Mouse (Mus musculus): Measurements from ENCODE around the gene Gm36176.

DNA sequence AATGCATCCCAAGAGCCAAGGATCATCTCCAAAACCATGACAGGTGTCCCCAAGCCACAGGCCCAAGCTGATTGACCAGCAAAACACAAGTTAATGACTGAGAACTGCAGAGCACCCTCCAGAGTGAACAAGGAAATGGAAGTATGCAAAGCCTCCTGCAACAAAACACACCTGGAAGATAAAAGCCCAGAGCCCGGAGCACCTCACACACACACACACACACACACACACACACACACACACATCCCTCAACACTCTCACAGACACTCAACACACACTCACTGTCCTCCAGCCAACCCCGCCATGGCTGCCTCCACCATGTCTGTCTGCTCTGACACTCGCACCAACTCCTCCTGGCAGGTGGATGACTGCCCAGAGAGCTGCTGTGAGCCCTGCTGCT lies at the start of gene Gm36176:
- no peak for TF ChIP-seq CTCF (IDR thresholded peaks at IDR 0.05)
- TF ChIP-seq EP300 (IDR thresholded peaks at IDR 0.05): no peak
